Mouse (Mus musculus): ENCODE measurements around the gene D630045J12Rik. TPM values are rescaled to one million over a fixed set of nuclear protein-coding genes. Genes with fewer than 3 reads are reported as not detected.

The D630045J12Rik gene
- total RNA-seq (2012; rRNA removed) = 2.2 and 2.5 TPM in 2 replicates
- polyA plus RNA-seq (2012; ENCODE audit: insufficient read depth in 1 of 2, insufficient read length in 2 of 2, low read depth in 1 of 2, low replicate concordance in 2 of 2, missing spikeins in 1 of 2) = 1 to 10 TPM in 1 of 2 experiments, not detected in 1; 6.2 TPM

DNA sequence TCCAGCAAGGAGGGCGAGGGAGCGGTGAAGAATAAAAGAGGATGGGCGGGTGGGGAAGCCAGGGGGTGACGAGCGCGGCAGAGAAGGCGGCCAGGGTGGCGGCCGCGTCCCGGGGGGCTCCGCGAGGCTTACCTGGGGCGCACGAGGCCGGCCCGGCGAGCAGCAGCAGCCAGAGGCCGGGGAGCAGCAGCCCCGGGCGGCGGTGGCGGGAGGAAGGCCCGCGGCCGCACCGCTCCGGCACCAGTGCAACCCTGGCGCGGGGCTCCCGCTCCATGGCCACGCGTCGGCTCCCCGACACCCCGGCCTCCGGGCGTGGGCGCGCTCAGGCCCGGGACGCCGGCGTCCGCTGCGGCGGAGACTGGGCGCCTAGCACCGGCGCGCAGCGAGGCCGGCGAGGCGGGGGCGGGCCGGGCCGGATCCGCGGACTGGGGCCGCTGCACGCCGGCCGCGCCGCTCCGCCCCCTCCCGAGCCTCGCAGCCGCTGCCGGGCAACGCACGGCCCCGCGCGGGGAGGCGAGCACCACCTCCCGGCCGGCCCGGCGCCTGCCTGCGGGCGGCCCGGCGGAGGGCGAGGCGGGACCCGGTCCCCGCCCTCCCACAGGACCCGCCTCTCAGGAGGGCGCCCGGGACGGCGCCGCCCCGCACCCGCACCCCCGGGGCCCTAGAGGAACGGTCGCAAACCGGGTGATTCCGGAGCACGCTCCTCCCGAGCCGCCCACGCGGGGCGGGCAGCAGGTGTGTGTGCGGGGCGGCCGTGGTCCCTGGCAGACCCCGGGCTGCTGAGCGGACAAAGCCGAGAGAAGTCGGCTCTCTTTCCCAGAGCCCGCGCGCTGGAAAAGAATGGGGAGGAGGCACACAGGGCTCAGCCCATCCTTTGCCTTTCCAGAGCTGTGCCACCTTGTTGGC is at the start of gene D630045J12Rik:
TSS of gene D630045J12Rik (minus strand) at position 274 of the 906 bp plus-strand sequence.
- H3K9ac ChIP-seq (ENCODE audit: control insufficient read depth, low read depth, low read length, poor library complexity, severe bottlenecking) = peak within 1 kb of the TSS; percentile 77
- H3K27ac ChIP-seq (ENCODE audit: control insufficient read depth, low read depth, low read length) = peak within 1 kb of the TSS; percentile 42; the same call in 1 of the 2 replicates
- H3K4me1 ChIP-seq (ENCODE audit: control insufficient read depth in 1 of 2, insufficient read depth in 2 of 2, low read length in 2 of 2) = peaks cover 3 to 28% of the 10 kb centered on the region in 2 experiments; a peak in 3 of 4 replicates
- H3K4me3 ChIP-seq (ENCODE audit: control insufficient read depth in 1 of 2, insufficient read depth in 1 of 2, low read depth in 2 of 2, low read length in 2 of 2) = peak within 1 kb of the TSS; percentile 72 to 98
- TF ChIP-seq RCOR1 (IDR thresholded peaks at IDR 0.05; ENCODE audit: low read depth, low read length) = no peak
- TF ChIP-seq ELF1 (IDR thresholded peaks at IDR 0.05; ENCODE audit: low read depth, low read length) = no peak
- no peak for TF ChIP-seq MYC (IDR thresholded peaks at IDR 0.05; ENCODE audit: low read depth, low read length)
- no peak; the same call in 1 of the 2 replicates for TF ChIP-seq RAD21 (IDR thresholded peaks at IDR 0.05; ENCODE audit: low read depth, low read length)
- no peak for TF ChIP-seq GATA1 (IDR thresholded peaks at IDR 0.05; ENCODE audit: low read depth, low read length)
- no peak for TF ChIP-seq KAT2A (conservative IDR thresholded peaks at IDR 0.05; ENCODE audit: low read depth, low read length)
- no peak for TF ChIP-seq POLR2AphosphoS2 (IDR thresholded peaks at IDR 0.05; ENCODE audit: low read length)
- TF ChIP-seq USF2 (IDR thresholded peaks at IDR 0.05; ENCODE audit: borderline replicate concordance in 1 of 2, insufficient read depth in 1 of 2, low read depth in 1 of 2, low read length in 2 of 2) = no peak
- TF ChIP-seq MXI1 (IDR thresholded peaks at IDR 0.05; ENCODE audit: low read depth, low read length) = peak; percentile 48
- no peak for TF ChIP-seq NRF1 (IDR thresholded peaks at IDR 0.05; ENCODE audit: insufficient read depth, low read depth, low read length, poor library complexity, severe bottlenecking)
- TF ChIP-seq HCFC1 (IDR thresholded peaks at IDR 0.05; ENCODE audit: low read depth, low read length) = 0 out of 2 replicates have a peak, but pooled peaks have one; percentile 3
- no peak for TF ChIP-seq CHD1 (IDR thresholded peaks at IDR 0.05; ENCODE audit: low read depth, low read length)
- TF ChIP-seq ZKSCAN1 (IDR thresholded peaks at IDR 0.05; ENCODE audit: low read depth, low read length) = no peak
- 0 out of 2 replicates have a peak, but pooled peaks have one; percentile 17 for TF ChIP-seq MAX (IDR thresholded peaks at IDR 0.05; ENCODE audit: low read length)
- TF ChIP-seq CTCF (IDR thresholded peaks at IDR 0.05 in 2 of 3, conservative IDR thresholded peaks at IDR 0.05 in 1 of 3; ENCODE audit: control insufficient read depth in 1 of 3, insufficient read depth in 1 of 3, low read depth in 2 of 3, low read length in 3 of 3, poor library complexity in 1 of 3, severe bottlenecking in 1 of 3) = peak in 2 of 3 experiments; percentile 21 to 44; a peak in 2 of 6 replicates
- TF ChIP-seq ZMIZ1 (IDR thresholded peaks at IDR 0.05; ENCODE audit: low read depth, low read length) = no peak
- no peak for TF ChIP-seq ETS1 (IDR thresholded peaks at IDR 0.05; ENCODE audit: low read depth, low read length)
- TF ChIP-seq MEF2A (IDR thresholded peaks at IDR 0.05; ENCODE audit: extremely low read depth, insufficient replicate concordance, low read depth, low read length, poor library complexity, severe bottlenecking) = no peak
- no peak for TF ChIP-seq TBP (IDR thresholded peaks at IDR 0.05; ENCODE audit: low read depth, low read length)
- TF ChIP-seq MAFK (IDR thresholded peaks at IDR 0.05; ENCODE audit: borderline replicate concordance, low read depth, low read length) = no peak
- TF ChIP-seq E2F4 (IDR thresholded peaks at IDR 0.05; ENCODE audit: borderline replicate concordance, low read depth, low read length) = no peak
- TF ChIP-seq UBTF (IDR thresholded peaks at IDR 0.05; ENCODE audit: borderline replicate concordance, insufficient read depth, low read depth, low read length) = peak; percentile 31; the same call in 1 of the 2 replicates
- peak in 1 of 2 experiments; percentile 51; a peak in 1 of 4 replicates for TF ChIP-seq POLR2A (IDR thresholded peaks at IDR 0.05; ENCODE audit: control insufficient read depth in 1 of 2, insufficient read depth in 1 of 2, low read depth in 1 of 2, low read length in 2 of 2, poor library complexity in 1 of 2)
- TF ChIP-seq ZNF384 (IDR thresholded peaks at IDR 0.05; ENCODE audit: low read depth, low read length) = no peak
- no peak for TF ChIP-seq ZC3H11A (IDR thresholded peaks at IDR 0.05; ENCODE audit: low read depth, low read length)
- TF ChIP-seq SIN3A (IDR thresholded peaks at IDR 0.05; ENCODE audit: low read length) = peak; percentile 24; the same call in 1 of the 2 replicates
- no peak for TF ChIP-seq USF1 (IDR thresholded peaks at IDR 0.05; ENCODE audit: low read depth, low read length)
- no peaks in the 10 kb centered on the region; the same call in 1 of the 2 replicates for H3K79me2 ChIP-seq (ENCODE audit: control insufficient read depth, insufficient read depth, low read length, poor library complexity)
- peaks cover 0 to 10% of the 10 kb centered on the region in 2 experiments; a peak in 2 of 4 replicates for H3K36me3 ChIP-seq (ENCODE audit: control insufficient read depth in 1 of 2, insufficient read depth in 2 of 2, low read length in 2 of 2)
- H3K9me3 ChIP-seq (replicated peaks; ENCODE audit: insufficient read depth, low read length) = no peaks in the 10 kb centered on the region
- DNase-seq (ENCODE audit: low read depth, low spot score) = peak; percentile 58
- H3K27me3 ChIP-seq (ENCODE audit: control insufficient read depth in 1 of 2, insufficient read depth in 2 of 2, low read length in 2 of 2) = no peaks in the 10 kb centered on the region
